Mouse (Mus musculus) intestine, embryonic 16.5 days (tissue): ENCODE measurements around the gene Cdh4. TPM values are rescaled to one million over a fixed set of nuclear protein-coding genes. Genes with fewer than 3 reads are reported as not detected.

Experiments
- ATAC-seq: fragments of 200-750 bp; cut with Nextera tagmentation; 2 replicates; pipeline ENCODE4 v1.8.0; 2017; ENCODE audit warnings: moderate TSS enrichment, moderate library complexity
- H3K27ac ChIP-seq: fragments of 300-500 bp; sonication (generic); 2 replicates; pipeline ENCODE4 v1.5.1; 2014; ENCODE audit warnings: mild to moderate bottlenecking, low read length
- H3K27me3 ChIP-seq: fragments of 300-500 bp; sonication (generic); replicated peaks from 2 replicates; pipeline ENCODE4 v1.6.1; 2014; ENCODE audit warnings: low read length, control low read depth, mixed read lengths; ENCODE audit not compliant: control insufficient read depth, insufficient read depth
- H3K36me3 ChIP-seq: fragments of 300-500 bp; sonication (generic); 2 replicates; pipeline ENCODE4 v1.6.1; 2014; ENCODE audit warnings: low read length, control low read depth; ENCODE audit not compliant: control insufficient read depth, insufficient read depth
- H3K4me1 ChIP-seq: fragments of 300-500 bp; sonication (generic); 2 replicates; pipeline ENCODE4 v1.6.1; 2014; ENCODE audit warnings: low read length, control low read depth, mixed read lengths; ENCODE audit not compliant: control insufficient read depth, insufficient read depth
- H3K4me2 ChIP-seq: fragments of 300-500 bp; sonication (generic); 2 replicates; pipeline ENCODE4 v1.6.1; 2014; ENCODE audit warnings: low read depth, low read length, control low read depth
- H3K4me3 ChIP-seq: fragments of 300-500 bp; sonication (generic); 2 replicates; pipeline ENCODE4 v1.5.1; 2014; ENCODE audit warnings: mild to moderate bottlenecking, low read length
- H3K9ac ChIP-seq: fragments of 300-500 bp; sonication (generic); 2 replicates; pipeline ENCODE4 v1.6.1; 2014; ENCODE audit warnings: low read depth, low read length
- H3K9me3 ChIP-seq: fragments of 300-500 bp; sonication (generic); 2 replicates; pipeline ENCODE4 v1.6.1; 2016; ENCODE audit warnings: low read length, control low read depth; ENCODE audit not compliant: control insufficient read depth
- WGBS: fragments of 180-500 bp; shearing (Covaris S2); extraction: QIAGEN DNeasy Blood & Tissue Kit; methylation state at CpG from one replicate; pipeline ENCODE4 v1.1.7; 2014; 5-methylcytosine and 5-hydroxymethylcytosine counted together
- polyA plus RNA-seq: library from polyadenylated mRNA; unstranded; fragments of >200 nt; fragmentation: Nextera tagmentation; extraction: Ambion mirVana; gene quantifications from 2 replicates; pipeline ENCODE4 v1.2.1, GENCODE M21; 2015

Cdh4 gene
- polyA plus RNA-seq, 1 experiment from 2014 or later: 2.2 TPM

GRCm38 (mm10) chr2:179863266-179863665 lies 421.0 kb downstream of the Cdh4 start:
- Histone ChIP-seq H3K4me1 (no peaks in the 10 kb centered on the region), H3K9ac (no peak overlapping the region), H3K27ac (no peak overlapping the region), H3K4me3 (no peak overlapping the region), H3K9me3 (no peaks in the 10 kb centered on the region), H3K4me2 (no peak overlapping the region), H3K27me3 (0 out of 2 replicates have a peak, but pooled peaks cover 2% of the 10 kb centered on the region), H3K36me3 (no peaks in the 10 kb centered on the region)
- no peak for ATAC-seq
- 69% methylated on average over 3 of the region's 3 CpGs for WGBS

- Histone ChIP-seq H3K4me1 (no peaks in the 10 kb centered on the region), H3K4me2 (no peak overlapping the region), H3K9ac (no peak overlapping the region), H3K9me3 (no peaks in the 10 kb centered on the region), H3K36me3 (no peaks in the 10 kb centered on the region), H3K4me3 (no peak overlapping the region), H3K27ac (no peak overlapping the region), H3K27me3 (0 out of 2 replicates have a peak, but pooled peaks cover 2% of the 10 kb centered on the region)
- WGBS: 78% methylated on average over 5 of the region's 5 CpGs
- ATAC-seq: no peak
Measured at GRCm38 (mm10) chr2:179865097-179865496, 422.9 kb downstream of the Cdh4 start.

GRCm38 (mm10) chr2:179867669-179868068 lies 425.4 kb downstream of the Cdh4 start:
- 74% methylated on average over 3 of the region's 3 CpGs for WGBS

GRCm38 (mm10) chr2:179869871-179870270 lies 427.6 kb downstream of the Cdh4 start:
- no peaks in the 10 kb centered on the region for H3K36me3 ChIP-seq
- H3K9me3 ChIP-seq: no peaks in the 10 kb centered on the region
- H3K27me3 ChIP-seq: no peaks in the 10 kb centered on the region
- H3K9ac ChIP-seq: no peak overlapping the region
- H3K4me3 ChIP-seq: no peak overlapping the region
- no peak overlapping the region for H3K4me2 ChIP-seq
- no peak overlapping the region for H3K27ac ChIP-seq
- ATAC-seq: no peak
- no peaks in the 10 kb centered on the region for H3K4me1 ChIP-seq
- 24% methylated on average over 2 of the region's 2 CpGs for WGBS

More at GRCm38 (mm10) chr2:179867669-179868068, 425.4 kb downstream of the Cdh4 start:
- H3K4me2 ChIP-seq: no peak overlapping the region
- no peaks in the 10 kb centered on the region for H3K4me1 ChIP-seq
- no peaks in the 10 kb centered on the region for H3K9me3 ChIP-seq
- no peak overlapping the region for H3K9ac ChIP-seq
- no peaks in the 10 kb centered on the region for H3K36me3 ChIP-seq
- no peaks in the 10 kb centered on the region for H3K27me3 ChIP-seq
- H3K4me3 ChIP-seq: no peak overlapping the region
- no peak for ATAC-seq
- H3K27ac ChIP-seq: no peak overlapping the region

GRCm38 (mm10) chr2:179872724-179873123 lies 430.5 kb downstream of the Cdh4 start:
- Histone ChIP-seq H3K27ac (no peak overlapping the region), H3K9ac (no peak overlapping the region), H3K9me3 (no peaks in the 10 kb centered on the region), H3K27me3 (no peaks in the 10 kb centered on the region), H3K4me1 (no peaks in the 10 kb centered on the region), H3K36me3 (no peaks in the 10 kb centered on the region), H3K4me2 (no peak overlapping the region), H3K4me3 (no peak overlapping the region)
- 60% methylated on average over 5 of the region's 5 CpGs for WGBS
- peak; percentile 24; the same call in 1 of the 2 replicates for ATAC-seq

GRCm38 (mm10) chr2:179873315-179873714 lies 431.1 kb downstream of the Cdh4 start:
- Histone ChIP-seq H3K4me2 (no peak overlapping the region), H3K36me3 (no peaks in the 10 kb centered on the region), H3K4me1 (no peaks in the 10 kb centered on the region), H3K9ac (no peak overlapping the region), H3K4me3 (no peak overlapping the region), H3K27ac (no peak overlapping the region), H3K27me3 (no peaks in the 10 kb centered on the region), H3K9me3 (no peaks in the 10 kb centered on the region)
- 44% methylated on average over 5 of the region's 5 CpGs for WGBS
- ATAC-seq: peak; percentile 73

GRCm38 (mm10) chr2:179875147-179875546 lies 432.9 kb downstream of the Cdh4 start:
- Histone ChIP-seq H3K36me3 (no peaks in the 10 kb centered on the region), H3K27ac (no peak overlapping the region), H3K27me3 (no peaks in the 10 kb centered on the region), H3K9me3 (no peaks in the 10 kb centered on the region), H3K4me1 (no peaks in the 10 kb centered on the region), H3K4me2 (no peak overlapping the region), H3K4me3 (no peak overlapping the region), H3K9ac (no peak overlapping the region)
- 0 out of 2 replicates have a peak, but pooled peaks have one; percentile 39 for ATAC-seq
- 4% methylated on average over 3 of the region's 3 CpGs for WGBS

- Histone ChIP-seq H3K4me1 (no peaks in the 10 kb centered on the region), H3K27me3 (no peaks in the 10 kb centered on the region), H3K9ac (no peak overlapping the region), H3K4me2 (no peak overlapping the region), H3K27ac (no peak overlapping the region), H3K9me3 (no peaks in the 10 kb centered on the region), H3K4me3 (no peak overlapping the region), H3K36me3 (no peaks in the 10 kb centered on the region)
- no peak for ATAC-seq
- 60% methylated on average over 9 of the region's 9 CpGs for WGBS
Measured at GRCm38 (mm10) chr2:179877551-179878215, 435.5 kb downstream of the Cdh4 start.

GRCm38 (mm10) chr2:179884561-179884960 lies 442.3 kb downstream of the Cdh4 start:
- Histone ChIP-seq H3K4me1 (no peaks in the 10 kb centered on the region), H3K27ac (no peak overlapping the region), H3K9ac (no peak overlapping the region), H3K36me3 (no peaks in the 10 kb centered on the region), H3K9me3 (no peaks in the 10 kb centered on the region), H3K4me2 (no peak overlapping the region), H3K4me3 (no peak overlapping the region), H3K27me3 (no peaks in the 10 kb centered on the region)
- ATAC-seq: no peak
- WGBS: 30% methylated on average over 7 of the region's 7 CpGs

- Histone ChIP-seq H3K4me1 (no peaks in the 10 kb centered on the region), H3K9ac (no peak overlapping the region), H3K27ac (no peak overlapping the region), H3K36me3 (no peaks in the 10 kb centered on the region), H3K27me3 (no peaks in the 10 kb centered on the region), H3K4me2 (no peak overlapping the region), H3K9me3 (no peaks in the 10 kb centered on the region), H3K4me3 (no peak overlapping the region)
- 65% methylated on average over 3 of the region's 3 CpGs for WGBS
- ATAC-seq: no peak
Measured at GRCm38 (mm10) chr2:179891048-179891447, 448.8 kb downstream of the Cdh4 start.
